Mouse (Mus musculus) CH12.LX (cell line): ENCODE measurements around the gene Sec24a. TPM values are rescaled to one million over a fixed set of nuclear protein-coding genes. Genes with fewer than 3 reads are reported as not detected.

ENCODE experiments used
- DNase-seq: peaks from one replicate; pipeline ENCODE4 v3.0.0-alpha.2; 2013; ENCODE audit errors: extremely low read depth
- H3K27ac ChIP-seq: 2 replicates; pipeline ENCODE4 v1.5.1; 2012; ENCODE audit warnings: low read depth, mild to moderate bottlenecking, control low read depth, moderate library complexity; ENCODE audit not compliant: insufficient read depth
- H3K27me3 ChIP-seq: replicated peaks from 2 replicates; pipeline ENCODE3; 2012; ENCODE audit warnings: inconsistent platforms
- H3K36me3 ChIP-seq, 2 experiments: replicated peaks in 1 of 2; 2 replicates each; pipeline versions ENCODE3 to v1.6.1; 2012; ENCODE audit warnings: inconsistent platforms in 1 of 2, low read length in 1 of 2, mild to moderate bottlenecking in 1 of 2, mixed read lengths in 1 of 2, moderate library complexity in 1 of 2; ENCODE audit not compliant: control insufficient read depth in 1 of 2, insufficient read depth in 1 of 2
- H3K4me1 ChIP-seq, 2 experiments: 2 replicates each; pipeline ENCODE4 v1.6.1; 2012; ENCODE audit warnings: inconsistent platforms in 1 of 2, moderate library complexity in 1 of 2; ENCODE audit not compliant: insufficient read depth in 2 of 2, control insufficient read depth in 1 of 2
- H3K4me2 ChIP-seq: 2 replicates; pipeline ENCODE4 v1.6.1; 2012; ENCODE audit warnings: low read depth, mild to moderate bottlenecking, control low read depth; ENCODE audit not compliant: poor library complexity, insufficient read depth, severe bottlenecking
- H3K4me3 ChIP-seq, 3 experiments: fragments of 150-350 bp in 1 of 3; sonication (generic) in 1 of 3; replicated peaks in 1 of 3; 2 replicates each; pipeline versions ENCODE3 to v1.5.1; 2011 to 2012; ENCODE audit warnings: low read depth in 2 of 3, low read length in 2 of 3, mild to moderate bottlenecking in 2 of 3, moderate library complexity in 2 of 3, control low read depth in 1 of 3, improper control_type of control experiment in 1 of 3, inconsistent platforms in 1 of 3, mixed read lengths in 1 of 3; ENCODE audit not compliant: poor library complexity in 1 of 3
- H3K79me2 ChIP-seq: replicated peaks from 2 replicates; pipeline ENCODE4 v1.6.1; 2012; ENCODE audit warnings: mild to moderate bottlenecking, moderate library complexity; ENCODE audit not compliant: control insufficient read depth, poor library complexity, insufficient read depth, severe bottlenecking; ENCODE audit errors: extremely low read depth
- H3K9ac ChIP-seq: 2 replicates; pipeline ENCODE4 v1.6.1; 2012; ENCODE audit warnings: low read depth, mild to moderate bottlenecking, control low read depth, moderate library complexity; ENCODE audit not compliant: insufficient read depth
- H3K9me3 ChIP-seq: replicated peaks from 2 replicates; pipeline ENCODE3; 2012; ENCODE audit warnings: low read length, inconsistent platforms, mixed read lengths
- BHLHE40 ChIP-seq: IDR thresholded peaks from 2 replicates; pipeline ENCODE4 v1.6.1; 2011; ENCODE audit warnings: mild to moderate bottlenecking, low read depth, low read length, improper control_type of control experiment
- CHD2 ChIP-seq: IDR thresholded peaks from 2 replicates; pipeline ENCODE4 v1.6.1; 2011; ENCODE audit warnings: low read length, improper control_type of control experiment
- CTCF ChIP-seq, 2 experiments: IDR thresholded peaks in 1 of 2; conservative IDR thresholded peaks in 1 of 2; 2 replicates each; pipeline ENCODE4 v1.5.1; 2011 to 2012; ENCODE audit warnings: low read depth in 2 of 2, low read length in 2 of 2, improper control_type of control experiment in 1 of 2, inconsistent platforms in 1 of 2, mild to moderate bottlenecking in 1 of 2, moderate library complexity in 1 of 2
- E2F4 ChIP-seq: IDR thresholded peaks from 2 replicates; pipeline ENCODE4 v1.6.1; 2011; ENCODE audit warnings: low read depth, low read length, improper control_type of control experiment; ENCODE audit not compliant: insufficient replicate concordance
- ELF1 ChIP-seq: IDR thresholded peaks from 2 replicates; pipeline ENCODE4 v1.6.1; 2014; ENCODE audit warnings: low read depth, mild to moderate bottlenecking, inconsistent platforms, low read length, improper control_type of control experiment
- GABPA ChIP-seq: IDR thresholded peaks from 2 replicates; pipeline ENCODE4 v1.6.1; 2012; ENCODE audit warnings: low read depth, low read length, improper control_type of control experiment, inconsistent platforms; ENCODE audit not compliant: insufficient replicate concordance
- JUN ChIP-seq: IDR thresholded peaks from 2 replicates; pipeline ENCODE4 v1.6.1; 2011; ENCODE audit warnings: low read depth, mild to moderate bottlenecking, low read length, improper control_type of control experiment, moderate library complexity; ENCODE audit not compliant: insufficient read depth
- KAT2A ChIP-seq: IDR thresholded peaks from 2 replicates; pipeline ENCODE4 v1.6.1; 2012; ENCODE audit warnings: low read length, improper control_type of control experiment, inconsistent platforms; ENCODE audit not compliant: insufficient replicate concordance
- MAFK ChIP-seq: IDR thresholded peaks from 2 replicates; pipeline ENCODE4 v1.6.1; 2011; ENCODE audit warnings: low read length, improper control_type of control experiment; ENCODE audit not compliant: insufficient replicate concordance
- MAX ChIP-seq: IDR thresholded peaks from 2 replicates; pipeline ENCODE4 v1.6.1; 2011; ENCODE audit warnings: low read length, improper control_type of control experiment
- MAZ ChIP-seq: IDR thresholded peaks from 2 replicates; pipeline ENCODE4 v1.6.1; 2012; ENCODE audit warnings: low read depth, mild to moderate bottlenecking, inconsistent platforms, low read length, improper control_type of control experiment, moderate library complexity
- MEF2A ChIP-seq: IDR thresholded peaks from 2 replicates; pipeline ENCODE4 v1.6.1; 2014; ENCODE audit warnings: low read depth, mild to moderate bottlenecking, inconsistent platforms, low read length, improper control_type of control experiment, borderline replicate concordance
- MYC ChIP-seq: IDR thresholded peaks from 2 replicates; pipeline ENCODE4 v1.6.1; 2011; ENCODE audit warnings: low read depth, mild to moderate bottlenecking, improper control_type of control experiment, low read length
- POLR2AphosphoS2 ChIP-seq: IDR thresholded peaks from 2 replicates; pipeline ENCODE4 v1.6.1; 2011; ENCODE audit warnings: low read depth, low read length, improper control_type of control experiment
- UBTF ChIP-seq: IDR thresholded peaks from 2 replicates; pipeline ENCODE4 v1.6.1; 2012; ENCODE audit warnings: low read depth, mild to moderate bottlenecking, inconsistent platforms, low read length, improper control_type of control experiment, moderate library complexity
- USF2 ChIP-seq: conservative IDR thresholded peaks from 2 replicates; pipeline ENCODE4 v1.6.1; 2011; ENCODE audit warnings: low read depth, low read length, improper control_type of control experiment
- ZKSCAN1 ChIP-seq: IDR thresholded peaks from 2 replicates; pipeline ENCODE4 v1.6.1; 2012; ENCODE audit warnings: low read depth, inconsistent platforms, low read length, improper control_type of control experiment, borderline replicate concordance
- ZMIZ1 ChIP-seq: IDR thresholded peaks from 2 replicates; pipeline ENCODE4 v1.6.1; 2012; ENCODE audit warnings: low read depth, mild to moderate bottlenecking, inconsistent platforms, low read length, improper control_type of control experiment
- ZNF384 ChIP-seq: IDR thresholded peaks from 2 replicates; pipeline ENCODE4 v1.6.1; 2012; ENCODE audit warnings: low read depth, low read length, improper control_type of control experiment, inconsistent platforms
- dilution Hi-C: fragments of 300-500 bp; cut with MboI; formaldehyde crosslinking; loops from 2 replicates; pipeline ENCODE4 v1.14.3; 2020; ENCODE audit warnings: low sequenced_read_pairs; ENCODE audit not compliant: extremely low pct_unique_long_range_greater_than_20kb, extremely low pct_ligation_motif_present
- in situ Hi-C: fragments of 300-500 bp; cut with MboI; formaldehyde crosslinking; loops from 3 replicates; pipeline ENCODE4 v1.14.3; 2019; ENCODE audit warnings: low sequenced_read_pairs, low pct_ligation_motif_present, low pct_unique_long_range_greater_than_20kb, mixed read lengths
- polyA plus RNA-seq: library from polyadenylated mRNA; unstranded; fragments of >175 nt; gene quantifications from 2 replicates; pipeline ENCODE4 v1.2.1, GENCODE M21; 2012; ENCODE audit warnings: low read depth; ENCODE audit not compliant: insufficient read length
- total RNA-seq, 2 experiments: library from RNA; depleted of rRNA; stranded (reverse); fragments of 300-350 nt in 1 of 2; fragments of >200 nt in 1 of 2; gene quantifications; 2 replicates each; pipeline ENCODE4 v1.2.3; 2012 to 2014

Gene Sec24a
- total and polyA plus RNA-seq, 3 experiments, result 5.5 to 16.8 (median 6.3) TPM

GRCm38 (mm10) chr11:51646245-51646644 lies 117.2 kb downstream of the Sec24a start:
- Histone ChIP-seq H3K79me2 (peaks cover 6% of the 10 kb centered on the region; the same call in 1 of the 2 replicates), H3K4me3 (peak overlapping the region in 2 of 3 experiments; percentile 35 to 54), H3K27me3 (no peaks in the 10 kb centered on the region), H3K4me1 (peaks cover 49 to 86% of the 10 kb centered on the region in 2 experiments), H3K4me2 (peak overlapping the region; percentile 32; the same call in 1 of the 2 replicates), H3K36me3 (peaks cover 15 to 50% of the 10 kb centered on the region in 2 experiments), H3K9me3 (no peaks in the 10 kb centered on the region), H3K27ac (peak overlapping the region; percentile 61), H3K9ac (no peak overlapping the region)
- dilution Hi-C loops (no loop called here), in situ Hi-C loops (no loop called here)
- DNase-seq, result no peak
- TF ChIP-seq MYC (no peak), MAZ (no peak), CTCF (conservative IDR thresholded peaks at IDR 0.05 in 1 of 2, IDR thresholded peaks at IDR 0.05 in 1 of 2; ENCODE audit: low read depth in 2 of 2, low read length in 2 of 2) (no peak), CHD2 (no peak), USF2 (no peak), BHLHE40 (no peak), POLR2AphosphoS2 (no peak), ZNF384 (no peak), JUN (no peak), MEF2A (no peak), MAFK (no peak), ZKSCAN1 (no peak), E2F4 (no peak), UBTF (no peak), GABPA (no peak), ELF1 (no peak)

DNA sequence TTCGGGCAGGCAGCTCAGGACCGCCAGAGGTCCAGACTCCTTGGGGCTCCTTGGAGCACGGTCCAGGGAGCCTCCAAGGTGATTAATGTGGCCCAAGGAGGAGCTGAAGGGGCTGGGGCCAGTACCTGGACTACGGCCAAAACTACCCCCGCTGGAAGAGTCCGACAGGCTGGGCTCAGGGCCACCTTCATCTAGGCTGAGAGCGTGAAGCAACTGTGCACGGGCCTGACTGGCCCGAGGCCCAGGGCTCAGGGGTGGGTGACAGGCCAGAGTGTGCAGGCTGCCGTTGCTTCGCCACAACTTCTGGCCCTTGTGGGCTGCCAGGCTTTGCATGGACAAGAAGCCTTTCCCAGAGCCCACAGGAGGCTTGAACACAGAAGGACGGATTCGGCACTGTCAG lies 118.1 kb downstream of the Sec24a start:
- Histone ChIP-seq H3K36me3 (peaks cover 15 to 59% of the 10 kb centered on the region in 2 experiments), H3K4me2 (no peak overlapping the region), H3K27ac (peak overlapping the region; percentile 93), H3K27me3 (no peaks in the 10 kb centered on the region), H3K9me3 (no peaks in the 10 kb centered on the region), H3K79me2 (peaks cover 6% of the 10 kb centered on the region; the same call in 1 of the 2 replicates), H3K9ac (no peak overlapping the region), H3K4me3 (no peak overlapping the region), H3K4me1 (peaks cover 49 to 92% of the 10 kb centered on the region in 2 experiments)
- in situ Hi-C loops (no loop called here), dilution Hi-C loops (no loop called here)
- TF ChIP-seq ZMIZ1, result no peak
- no peak for TF ChIP-seq ELF1
- TF ChIP-seq KAT2A, result no peak
- TF ChIP-seq MAX, result no peak
- no peak for TF ChIP-seq JUN
- TF ChIP-seq CTCF (conservative IDR thresholded peaks at IDR 0.05 in 1 of 2, IDR thresholded peaks at IDR 0.05 in 1 of 2; ENCODE audit: low read depth in 2 of 2, low read length in 2 of 2), result no peak
- no peak for DNase-seq
